Mouse (Mus musculus) thymus, adult 2 months (tissue): ENCODE data around the gene Kmt2b.
A peak's percentile ranks its signal among the peaks of the same experiment; 100 is the strongest.

Experiments
- CTCF ChIP-seq: fragments of 200-500 bp; IDR thresholded peaks from 2 replicates; pipeline ENCODE4 v1.5.1; 2012; ENCODE audit warnings: mild to moderate bottlenecking, control low read depth, low read length, moderate library complexity, borderline replicate concordance; ENCODE audit not compliant: control insufficient read depth, poor library complexity, insufficient read depth; ENCODE audit errors: extremely low read depth
- POLR2A ChIP-seq: fragments of 200-500 bp; IDR thresholded peaks from 2 replicates; pipeline ENCODE4 v1.6.1; 2012; ENCODE audit warnings: mild to moderate bottlenecking, low read length, control low read depth, moderate library complexity; ENCODE audit not compliant: control insufficient read depth, poor library complexity, insufficient read depth; ENCODE audit errors: extremely low read depth

- TF ChIP-seq CTCF (no peak), POLR2A (peak; percentile 51; the same call in 1 of the 2 replicates)
Observed at GRCm38 (mm10) chr7:30587842-30588667, 471 bp downstream of the Kmt2b start.
